ENCODE assay signal across 8 mouse cellular contexts in the genomic region with DNA sequence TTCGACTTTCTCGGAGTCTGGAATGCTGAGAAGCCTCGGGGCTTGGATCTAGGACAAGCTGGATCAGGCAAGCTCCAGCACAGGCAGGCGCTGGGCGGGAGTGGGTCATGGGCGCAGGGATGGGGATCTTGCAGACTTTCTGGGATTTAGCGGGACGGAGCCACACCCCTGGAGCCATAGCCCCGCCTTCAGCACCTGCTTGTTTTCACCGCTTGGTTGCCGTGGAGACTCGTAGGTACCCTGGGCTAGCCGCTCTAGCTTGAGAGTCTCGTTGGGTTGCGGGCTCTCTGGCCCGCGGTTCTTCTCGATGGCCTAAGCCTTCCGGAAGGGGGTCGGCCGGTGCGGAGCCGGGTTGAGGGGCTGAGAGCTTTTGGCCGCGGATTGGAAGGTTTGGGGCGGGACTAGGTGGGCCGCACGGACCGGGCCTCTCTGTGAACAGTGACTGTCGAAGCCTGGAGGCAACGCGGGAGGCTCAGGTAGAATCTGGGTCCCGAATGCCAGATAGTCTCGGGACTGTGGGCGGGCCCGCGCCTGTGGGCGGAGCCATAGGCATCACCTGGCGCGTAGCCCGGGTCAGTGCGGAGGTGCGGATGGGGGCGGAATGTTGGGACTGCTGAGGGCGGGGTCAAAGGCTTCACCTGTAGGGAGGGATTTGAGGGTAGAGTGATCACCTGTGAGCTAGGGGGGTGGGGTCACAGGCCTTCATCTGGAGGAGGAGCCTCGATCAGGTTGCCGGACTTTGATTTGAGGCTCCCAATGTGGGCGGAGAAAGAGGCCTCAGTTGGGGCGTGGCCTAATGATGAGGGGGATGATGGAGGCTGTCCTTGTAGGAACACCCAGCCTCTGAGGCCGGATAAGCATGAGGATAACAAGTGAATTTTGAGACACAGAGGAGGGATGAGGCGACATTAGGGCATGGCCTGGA. TPM values are rescaled to one million over a fixed set of nuclear protein-coding genes. Genes with fewer than 3 reads are reported as not detected.
A peak's percentile ranks its signal among the peaks of the same experiment; 100 is the strongest.
DNase-seq lines count a peak whose midpoint lies in the region.

No protein-coding gene starts in this region.

- peak; percentile 94 to 99 for DNase-seq in adrenal gland, adult (ENCODE audit: inconsistent age in 2 of 2, low spot score in 1 of 2)
- peak; percentile 93 for DNase-seq in embryo, embryonic 11 days
- peak; percentile 80 for DNase-seq in gastrocnemius, postnatal 14 days
- DNase-seq in hindlimb bud, embryonic 11.5 days (ENCODE audit: extremely low spot score, low read depth, low spot score): peak; percentile 77
- DNase-seq in left cerebral cortex, adult 18-20 months (ENCODE audit: low spot score in 2 of 2): peak; percentile 84 to 90
- DNase-seq in lung, postnatal 36 days: peak; percentile 96
- DNase-seq in retina, embryonic 14.5 days (ENCODE audit: low spot score): peak; percentile 94
- DNase-seq in thymus, postnatal 4 days: peak; percentile 74

- intact Hi-C loops in gastrocnemius, postnatal 14 days (cut with DNase I; ENCODE audit: low total_unique reads): no loop called here

RNA-seq across cellular contexts. Expression of a gene that starts 0.9 kb away (rescaled TPM):
- 10 to 100 TPM; 29.9 to 50.8 TPM for total RNA-seq in gastrocnemius, postnatal 14 days (2021)
- 100 to 1,000 TPM in 1 of 2 experiments, 10 to 100 TPM in 1; 86.2 to 100 TPM for total RNA-seq in left cerebral cortex, adult 18-20 months (2021)

RNA-seq across cellular contexts. Expression of a gene that starts 3.2 kb away (rescaled TPM):
- total RNA-seq in gastrocnemius, postnatal 14 days (2021): under 1 TPM in 1 of 2 experiments, not detected in 1; 0.18 TPM
- total RNA-seq in left cerebral cortex, adult 18-20 months (2021): under 1 TPM in 1 of 2 experiments, not detected in 1; 0.26 TPM

RNA-seq across cellular contexts. Expression of a gene that starts 11.0 kb away (rescaled TPM):
- total RNA-seq in gastrocnemius, postnatal 14 days (2021): under 1 TPM in 1 of 2 experiments, not detected in 1; 0.21 TPM
- under 1 TPM; 0.21 to 0.23 TPM for total RNA-seq in left cerebral cortex, adult 18-20 months (2021)

RNA-seq across cellular contexts. Expression of a gene that starts 22.3 kb away (rescaled TPM):
- total RNA-seq in gastrocnemius, postnatal 14 days (2021): 10 to 100 TPM; 40.5 to 43.3 TPM
- total RNA-seq in left cerebral cortex, adult 18-20 months (2021): 10 to 100 TPM; 31.1 to 31.3 TPM

RNA-seq across cellular contexts. Expression of a gene that starts 26.9 kb away (rescaled TPM):
- total RNA-seq in gastrocnemius, postnatal 14 days (2021): 10 to 100 TPM; 20.4 to 20.6 TPM
- total RNA-seq in left cerebral cortex, adult 18-20 months (2021): 10 to 100 TPM; 35.5 to 36.6 TPM

Comparison
In these comparisons a context has a peak if more than half of its experiments do, and no peak if none do; other contexts are left out.
1. Peak in every context shown above with its lines: DNase-seq.